Mouse (Mus musculus) midbrain, embryonic 13.5 days (tissue): Measurements from ENCODE around the gene Bid. TPM values are rescaled to one million over a fixed set of nuclear protein-coding genes. Genes with fewer than 3 reads are reported as not detected.
A peak's percentile ranks its signal among the peaks of the same experiment; 100 is the strongest.
"Not testable (repeated sequence)": the region's sequence is repeated elsewhere in the genome, so short reads cannot be mapped to it uniquely, and the experiment has no call there.

Source experiments
- ATAC-seq: fragments of 200-750 bp; cut with Nextera tagmentation; 2 replicates; pipeline ENCODE4 v1.8.0; 2017; ENCODE audit warnings: mild to moderate bottlenecking, moderate TSS enrichment, moderate library complexity
- H3K27ac ChIP-seq: fragments of 300-500 bp; sonication (generic); 2 replicates; pipeline ENCODE4 v1.5.1; 2015; ENCODE audit warnings: inconsistent platforms, mild to moderate bottlenecking, moderate library complexity
- H3K27me3 ChIP-seq: fragments of 300-500 bp; sonication (generic); 2 replicates; pipeline ENCODE4 v1.6.1; 2015; ENCODE audit warnings: mild to moderate bottlenecking, inconsistent platforms
- H3K36me3 ChIP-seq: fragments of 300-500 bp; sonication (generic); 2 replicates; pipeline ENCODE4 v1.6.1; 2015; ENCODE audit warnings: mild to moderate bottlenecking, inconsistent platforms
- H3K4me1 ChIP-seq: fragments of 300-500 bp; sonication (generic); replicated peaks from 2 replicates; pipeline ENCODE4 v1.6.1; 2015; ENCODE audit warnings: inconsistent platforms
- H3K4me2 ChIP-seq: fragments of 300-500 bp; sonication (generic); replicated peaks from 2 replicates; pipeline ENCODE4 v1.6.1; 2015; ENCODE audit warnings: moderate library complexity, mild to moderate bottlenecking, inconsistent platforms
- H3K4me3 ChIP-seq: fragments of 300-500 bp; sonication (generic); replicated peaks from 2 replicates; pipeline ENCODE4 v1.5.1; 2015; ENCODE audit warnings: mild to moderate bottlenecking, inconsistent platforms
- H3K9ac ChIP-seq: fragments of 300-500 bp; sonication (generic); replicated peaks from 2 replicates; pipeline ENCODE4 v1.6.1; 2015; ENCODE audit warnings: mild to moderate bottlenecking, inconsistent platforms
- H3K9me3 ChIP-seq: fragments of 300-500 bp; sonication (generic); 2 replicates; pipeline ENCODE4 v1.6.1; 2016; ENCODE audit warnings: mild to moderate bottlenecking, inconsistent platforms
- WGBS: fragments of 180-500 bp; shearing (Covaris S2); methylation state at CpG from one replicate; pipeline ENCODE4 v1.1.7; 2015; 5-methylcytosine and 5-hydroxymethylcytosine counted together
- polyA plus RNA-seq: library from polyadenylated mRNA; unstranded; fragments of >200 nt; fragmentation: Nextera tagmentation; extraction: Ambion mirVana; gene quantifications from 2 replicates; pipeline ENCODE4 v1.2.1, GENCODE M21; 2015

The Bid gene
- polyA plus RNA-seq, 1 experiment from 2014 or later, result 27.2 TPM

GRCm38 (mm10) chr6:120932597-120932996 lies 15.9 kb upstream of the Bid start:
- Histone ChIP-seq H3K9ac (no peak overlapping the region), H3K4me3 (no peak overlapping the region), H3K4me1 (no peaks in the 10 kb centered on the region), H3K36me3 (peaks cover 42% of the 10 kb centered on the region), H3K27me3 (no peaks in the 10 kb centered on the region), H3K4me2 (no peak overlapping the region), H3K27ac (no peak overlapping the region), H3K9me3 (no peaks in the 10 kb centered on the region)
- WGBS, result 95% methylated on average over 12 of the region's 12 CpGs
- ATAC-seq, result no peak

- Histone ChIP-seq H3K9me3 (no peaks in the 10 kb centered on the region), H3K4me3 (no peak overlapping the region), H3K27me3 (no peaks in the 10 kb centered on the region), H3K4me2 (no peak overlapping the region), H3K4me1 (no peaks in the 10 kb centered on the region), H3K27ac (no peak overlapping the region), H3K9ac (no peak overlapping the region), H3K36me3 (peaks cover 42% of the 10 kb centered on the region)
- ATAC-seq, result no peak
- WGBS, result 88% methylated on average over 6 of the region's 6 CpGs
Observed at GRCm38 (mm10) chr6:120930450-120931306, 14.0 kb upstream of the Bid start.

GRCm38 (mm10) chr6:120929421-120929820 lies 12.8 kb upstream of the Bid start:
- no peak overlapping the region for H3K27ac ChIP-seq
- H3K36me3 ChIP-seq, result peaks cover 35% of the 10 kb centered on the region
- H3K9me3 ChIP-seq, result no peaks in the 10 kb centered on the region
- H3K9ac ChIP-seq, result no peak overlapping the region
- no peaks in the 10 kb centered on the region for H3K27me3 ChIP-seq
- ATAC-seq, result no peak
- no peaks in the 10 kb centered on the region for H3K4me1 ChIP-seq
- WGBS, result 78% methylated on average over 1 of the region's 1 CpGs
- H3K4me3 ChIP-seq, result no peak overlapping the region
- H3K4me2 ChIP-seq, result no peak overlapping the region

- H3K36me3 ChIP-seq, result peaks cover 20% of the 10 kb centered on the region
- H3K27me3 ChIP-seq, result no peaks in the 10 kb centered on the region
- 85% methylated on average over 3 of the region's 3 CpGs for WGBS
- H3K9ac ChIP-seq, result no peak overlapping the region
- no peak overlapping the region for H3K4me3 ChIP-seq
- ATAC-seq, result no peak
- no peaks in the 10 kb centered on the region for H3K4me1 ChIP-seq
- H3K9me3 ChIP-seq, result no peaks in the 10 kb centered on the region
- no peak overlapping the region for H3K4me2 ChIP-seq
- no peak overlapping the region for H3K27ac ChIP-seq
Observed at GRCm38 (mm10) chr6:120927765-120928164, 11.1 kb upstream of the Bid start.

GRCm38 (mm10) chr6:120926880-120927279 lies 10.2 kb upstream of the Bid start:
- Histone ChIP-seq H3K27ac (no peak overlapping the region), H3K9me3 (no peaks in the 10 kb centered on the region), H3K4me3 (no peak overlapping the region), H3K4me1 (no peaks in the 10 kb centered on the region), H3K9ac (no peak overlapping the region), H3K27me3 (no peaks in the 10 kb centered on the region), H3K4me2 (no peak overlapping the region), H3K36me3 (peaks cover 11% of the 10 kb centered on the region)
- WGBS, result 60% methylated on average over 2 of the region's 2 CpGs
- no peak for ATAC-seq

- H3K27ac ChIP-seq, H3K9me3 ChIP-seq, H3K36me3 ChIP-seq, H3K4me3 ChIP-seq, H3K4me1 ChIP-seq, ATAC-seq, H3K9ac ChIP-seq, H3K4me2 ChIP-seq, H3K27me3 ChIP-seq: not testable (repeated sequence)
- WGBS, result 74% methylated on average over 2 of the region's 2 CpGs
Observed at GRCm38 (mm10) chr6:120924791-120925321, 8.2 kb upstream of the Bid start.

- 56% methylated on average over 3 of the region's 3 CpGs for WGBS
- Histone ChIP-seq H3K27me3 (peaks cover 9% of the 10 kb centered on the region), H3K4me1 (peaks cover 10% of the 10 kb centered on the region), H3K4me2 (no peak overlapping the region), H3K9me3 (no peaks in the 10 kb centered on the region), H3K9ac (no peak overlapping the region), H3K36me3 (no peaks in the 10 kb centered on the region), H3K27ac (no peak overlapping the region), H3K4me3 (no peak overlapping the region)
- no peak for ATAC-seq
Observed at GRCm38 (mm10) chr6:120917975-120918374, 1.3 kb upstream of the Bid start.

GRCm38 (mm10) chr6:120916972-120917881 lies 574 bp upstream of the Bid start:
- H3K27ac ChIP-seq, H3K4me1 ChIP-seq, ATAC-seq, H3K27me3 ChIP-seq, H3K36me3 ChIP-seq, H3K9me3 ChIP-seq: not testable (repeated sequence)
- peak overlapping the region; percentile 94 for H3K4me2 ChIP-seq
- H3K9ac ChIP-seq, result peak overlapping the region; percentile 78
- WGBS, result 27% methylated on average over 11 of the region's 14 CpGs
- peak overlapping the region; percentile 69 for H3K4me3 ChIP-seq

GRCm38 (mm10) chr6:120915649-120915975 lies 1.0 kb downstream of the Bid start:
- Histone ChIP-seq H3K9ac (no peak overlapping the region), H3K27ac (no peak overlapping the region), H3K4me1 (peaks cover 10% of the 10 kb centered on the region), H3K27me3 (peaks cover 9% of the 10 kb centered on the region), H3K36me3 (no peaks in the 10 kb centered on the region), H3K4me2 (peak overlapping the region; percentile 94), H3K9me3 (no peaks in the 10 kb centered on the region), H3K4me3 (peak overlapping the region; percentile 69)
- ATAC-seq, result peak; percentile 5
- WGBS, result 25% methylated on average over 2 of the region's 2 CpGs

GRCm38 (mm10) chr6:120914911-120915648 lies 1.6 kb downstream of the Bid start:
- no peak overlapping the region for H3K4me3 ChIP-seq
- H3K4me2 ChIP-seq, result peak overlapping the region; percentile 94; the same call in 1 of the 2 replicates
- no peaks in the 10 kb centered on the region for H3K9me3 ChIP-seq
- peaks cover 9% of the 10 kb centered on the region for H3K27me3 ChIP-seq
- WGBS, result 37% methylated on average over 9 of the region's 9 CpGs
- no peak overlapping the region for H3K27ac ChIP-seq
- ATAC-seq, result peak; percentile 6; the same call in 1 of the 2 replicates
- no peak overlapping the region for H3K9ac ChIP-seq
- no peaks in the 10 kb centered on the region for H3K36me3 ChIP-seq
- peaks cover 10% of the 10 kb centered on the region for H3K4me1 ChIP-seq

- Histone ChIP-seq H3K4me3 (no peak overlapping the region), H3K9ac (no peak overlapping the region), H3K27me3 (peaks cover 9% of the 10 kb centered on the region), H3K9me3 (no peaks in the 10 kb centered on the region), H3K4me1 (peaks cover 10% of the 10 kb centered on the region), H3K36me3 (no peaks in the 10 kb centered on the region), H3K4me2 (no peak overlapping the region), H3K27ac (no peak overlapping the region)
- no peak for ATAC-seq
- 82% methylated on average over 4 of the region's 4 CpGs for WGBS
Observed at GRCm38 (mm10) chr6:120914533-120914910, 2.1 kb downstream of the Bid start.
